Mouse (Mus musculus): ENCODE measurements at regions not wholly inside any gene's neighbourhood (a gene's known extent, or its start where the extent isn't known, plus 50 kb on each side); places are given as distances from the start of the nearest gene placed in this dataset.

- no peak for TF ChIP-seq CHD2 (IDR thresholded peaks at IDR 0.05; ENCODE audit: low read depth, low read length)
- TF ChIP-seq HCFC1 (IDR thresholded peaks at IDR 0.05; ENCODE audit: borderline replicate concordance, insufficient read depth, low read length) = no peak
- no peak for TF ChIP-seq MAFK (IDR thresholded peaks at IDR 0.05; ENCODE audit: insufficient read depth, low read depth, low read length)
- no peak for TF ChIP-seq ZNF384 (IDR thresholded peaks at IDR 0.05; ENCODE audit: low read depth, low read length)
Observed at GRCm38 (mm10) chr4:4333472-4334123, 256.3 kb upstream of the Sdr16c6 start.

Data from ES-E14 (cell line).